Mouse (Mus musculus) hindbrain, embryonic 14.5 days (tissue): ENCODE measurements around the gene Xylt1. TPM values are rescaled to one million over a fixed set of nuclear protein-coding genes. Genes with fewer than 3 reads are reported as not detected.

Source experiments
- ATAC-seq: fragments of 200-750 bp; cut with Nextera tagmentation; 2 replicates; pipeline ENCODE4 v1.8.0; 2017; ENCODE audit warnings: moderate number of reproducible peaks, mild to moderate bottlenecking, moderate TSS enrichment, moderate library complexity; ENCODE audit not compliant: low FRiP score
- DNase-seq: peaks from one replicate; pipeline ENCODE4 v3.0.0-alpha.2; 2015; ENCODE audit warnings: low spot score
- H3K27ac ChIP-seq: fragments of 300-500 bp; sonication (generic); 2 replicates; pipeline ENCODE4 v1.5.1; 2014; ENCODE audit warnings: mild to moderate bottlenecking, moderate library complexity
- H3K27me3 ChIP-seq: fragments of 300-500 bp; sonication (generic); 2 replicates; pipeline ENCODE4 v1.6.1; 2014; ENCODE audit warnings: mild to moderate bottlenecking, low read length, mixed read lengths; ENCODE audit not compliant: control insufficient read depth, insufficient read depth
- H3K36me3 ChIP-seq: fragments of 300-500 bp; sonication (generic); replicated peaks from 2 replicates; pipeline ENCODE4 v1.6.1; 2014; ENCODE audit not compliant: control insufficient read depth, insufficient read depth
- H3K4me1 ChIP-seq: fragments of 300-500 bp; sonication (generic); replicated peaks from 2 replicates; pipeline ENCODE4 v1.6.1; 2014; ENCODE audit warnings: antibody characterized with exemption, low read length, mixed read lengths; ENCODE audit not compliant: control insufficient read depth, insufficient read depth
- H3K4me2 ChIP-seq: fragments of 300-500 bp; sonication (generic); replicated peaks from 2 replicates; pipeline ENCODE4 v1.6.1; 2014; ENCODE audit warnings: mild to moderate bottlenecking, moderate library complexity
- H3K4me3 ChIP-seq: fragments of 300-500 bp; sonication (generic); replicated peaks from 2 replicates; pipeline ENCODE4 v1.5.1; 2014; ENCODE audit warnings: mild to moderate bottlenecking, low read length
- H3K9ac ChIP-seq: fragments of 300-500 bp; sonication (generic); 2 replicates; pipeline ENCODE4 v1.6.1; 2014
- H3K9me3 ChIP-seq: fragments of 300-500 bp; sonication (generic); 2 replicates; pipeline ENCODE4 v1.6.1; 2016; ENCODE audit warnings: low read length; ENCODE audit not compliant: control insufficient read depth
- WGBS: fragments of 180-500 bp; shearing (Covaris S2); extraction: QIAGEN DNeasy Blood & Tissue Kit; methylation state at CpG from one replicate; pipeline ENCODE4 v1.1.7; 2014; 5-methylcytosine and 5-hydroxymethylcytosine counted together
- polyA plus RNA-seq: library from polyadenylated mRNA; unstranded; fragments of >200 nt; fragmentation: Nextera tagmentation; extraction: Ambion mirVana; gene quantifications from 2 replicates; pipeline ENCODE4 v1.2.1, GENCODE M21; 2014

The Xylt1 gene
- polyA plus RNA-seq, 1 experiment from 2014 or later: 4.3 TPM

DNA sequence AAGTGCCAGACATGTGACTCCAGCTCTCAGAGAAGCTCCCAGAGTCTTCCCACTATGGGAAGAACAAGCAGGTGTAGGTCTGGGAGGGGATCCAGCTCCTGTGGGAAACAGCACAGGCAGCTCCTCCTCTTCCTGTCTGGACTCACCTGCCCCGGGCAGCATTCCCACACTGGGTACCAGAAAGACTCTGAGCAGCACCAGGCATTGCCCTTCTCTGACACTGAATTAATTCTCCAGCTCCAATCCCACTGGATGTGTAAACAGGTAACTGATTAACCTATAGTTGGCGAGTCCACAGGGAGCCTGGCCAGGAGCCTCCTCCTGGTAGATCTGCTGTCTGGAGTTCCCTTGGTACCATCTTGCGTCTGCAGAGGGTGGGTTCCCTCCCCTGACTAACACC, 248.0 kb downstream of the Xylt1 start:
- no peak for ATAC-seq
- 70% methylated on average over 3 of the region's 3 CpGs for WGBS

DNA sequence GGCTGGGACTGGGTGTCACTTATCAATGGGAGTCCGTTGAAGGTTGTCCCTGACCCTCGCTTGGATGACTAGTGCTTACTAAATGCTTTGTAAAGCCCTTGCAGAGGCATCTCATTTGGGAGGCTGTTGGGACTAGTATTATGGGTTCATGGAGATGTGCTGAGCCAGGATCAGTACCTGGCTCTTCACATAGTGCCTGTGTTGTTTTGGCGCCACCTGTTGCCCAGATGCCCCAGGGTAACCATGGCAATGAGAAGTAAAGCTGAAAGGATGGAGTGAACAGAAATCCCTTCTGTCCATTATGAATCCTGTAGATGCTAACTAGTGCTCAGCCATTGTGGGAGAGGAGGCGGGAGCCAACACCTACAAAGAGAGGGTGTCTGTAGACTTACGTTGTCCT, 249.9 kb downstream of the Xylt1 start:
- Histone ChIP-seq H3K27me3 (no peaks in the 10 kb centered on the region), H3K4me3 (no peak overlapping the region), H3K27ac (no peak overlapping the region), H3K4me1 (0 out of 2 replicates have a peak, but pooled peaks cover 17% of the 10 kb centered on the region), H3K4me2 (no peak overlapping the region), H3K36me3 (no peaks in the 10 kb centered on the region), H3K9me3 (no peaks in the 10 kb centered on the region), H3K9ac (no peak overlapping the region)
- no peak for DNase-seq
- ATAC-seq: no peak
- WGBS: 64% methylated on average over 5 of the region's 5 CpGs

More for the DNA sequence above, 248.0 kb downstream of the Xylt1 start:
- no peak for DNase-seq
- Histone ChIP-seq H3K9ac (no peak overlapping the region), H3K27me3 (no peaks in the 10 kb centered on the region), H3K9me3 (no peaks in the 10 kb centered on the region), H3K27ac (no peak overlapping the region), H3K36me3 (no peaks in the 10 kb centered on the region), H3K4me1 (0 out of 2 replicates have a peak, but pooled peaks cover 9% of the 10 kb centered on the region), H3K4me2 (no peak overlapping the region), H3K4me3 (no peak overlapping the region)

DNA sequence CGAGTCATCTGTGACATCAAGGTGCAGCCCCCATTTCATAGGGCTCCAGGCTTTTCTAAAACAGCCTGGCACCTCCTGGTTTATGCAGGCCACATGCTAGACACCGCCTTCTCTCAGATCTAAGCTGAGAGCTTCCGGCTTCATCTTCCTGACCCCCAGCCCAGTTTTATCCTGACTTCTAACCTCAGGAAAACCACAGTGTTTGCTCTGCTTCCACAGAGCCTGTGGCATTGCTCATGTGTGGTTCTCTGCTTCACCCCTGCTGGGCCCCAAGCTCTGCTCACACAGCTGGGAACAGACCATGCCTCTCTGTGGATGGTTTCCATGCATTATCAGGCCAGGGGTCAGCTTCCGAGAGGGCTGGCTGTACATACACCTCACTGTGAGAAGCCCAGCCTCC, 254.8 kb downstream of the Xylt1 start:
- no peak overlapping the region for H3K4me3 ChIP-seq
- no peaks in the 10 kb centered on the region for H3K27me3 ChIP-seq
- WGBS: 68% methylated on average over 4 of the region's 4 CpGs
- 0 out of 2 replicates have a peak, but pooled peaks cover 13% of the 10 kb centered on the region for H3K4me1 ChIP-seq
- no peak overlapping the region for H3K9ac ChIP-seq
- no peaks in the 10 kb centered on the region for H3K9me3 ChIP-seq
- H3K36me3 ChIP-seq: peaks cover 5% of the 10 kb centered on the region; the same call in 1 of the 2 replicates
- ATAC-seq (no peak), DNase-seq (no peak)
- no peak overlapping the region for H3K4me2 ChIP-seq
- 0 out of 2 replicates have a peak overlapping the region, but pooled peaks have one; percentile 10 for H3K27ac ChIP-seq

DNA sequence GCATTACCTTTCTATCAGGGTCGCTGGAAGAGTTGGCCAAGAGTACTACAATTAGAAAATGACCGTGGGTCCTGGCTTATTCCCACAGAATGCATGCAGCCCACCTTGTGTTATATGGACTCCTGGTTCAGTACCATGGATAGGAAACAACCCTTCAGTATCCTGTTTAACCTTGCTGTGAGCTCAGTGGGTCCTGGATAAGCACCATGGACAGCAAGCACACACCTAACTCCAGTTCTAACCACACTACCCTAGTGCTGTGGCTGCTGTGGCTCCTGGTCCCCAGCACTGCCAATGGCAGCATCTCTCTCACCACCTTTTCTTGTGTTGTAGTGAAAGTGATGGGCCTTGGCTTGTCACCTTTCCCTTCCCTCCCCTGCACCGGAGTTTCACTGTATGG, 255.9 kb downstream of the Xylt1 start:
- H3K36me3 ChIP-seq: peaks cover 6% of the 10 kb centered on the region; the same call in 1 of the 2 replicates
- DNase-seq (no peak), ATAC-seq (no peak)
- WGBS: 80% methylated on average over 3 of the region's 3 CpGs
- H3K4me1 ChIP-seq: 0 out of 2 replicates have a peak, but pooled peaks cover 13% of the 10 kb centered on the region
- no peak overlapping the region for H3K4me2 ChIP-seq
- no peak overlapping the region for H3K9ac ChIP-seq
- no peak overlapping the region for H3K4me3 ChIP-seq
- no peak overlapping the region for H3K27ac ChIP-seq
- H3K27me3 ChIP-seq: no peaks in the 10 kb centered on the region
- H3K9me3 ChIP-seq: no peaks in the 10 kb centered on the region

DNA sequence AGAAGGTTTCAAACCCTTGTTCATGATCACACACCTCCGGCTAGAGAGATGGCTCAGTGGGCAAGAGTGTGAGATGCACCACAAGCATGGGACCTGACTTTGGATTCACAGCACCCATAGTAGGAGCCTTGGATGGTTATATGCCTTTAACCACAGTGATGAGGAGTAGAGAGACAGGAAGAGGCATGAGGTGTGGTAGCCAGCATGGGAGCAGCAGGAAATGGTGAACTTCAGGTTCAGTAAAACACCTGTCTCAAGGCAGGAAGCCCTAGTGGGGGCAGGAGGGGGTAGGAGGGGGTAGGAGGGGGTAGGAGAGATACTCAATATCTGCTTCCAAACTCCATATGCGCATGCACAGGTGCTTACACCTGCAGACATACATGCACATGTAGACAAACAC, 257.2 kb downstream of the Xylt1 start:
- H3K27ac ChIP-seq: no peak overlapping the region
- no peaks in the 10 kb centered on the region for H3K27me3 ChIP-seq
- DNase-seq (no peak), ATAC-seq (no peak)
- H3K9me3 ChIP-seq: no peaks in the 10 kb centered on the region
- H3K4me1 ChIP-seq: 0 out of 2 replicates have a peak, but pooled peaks cover 13% of the 10 kb centered on the region
- H3K36me3 ChIP-seq: peaks cover 6% of the 10 kb centered on the region; the same call in 1 of the 2 replicates
- 99% methylated on average over 2 of the region's 2 CpGs for WGBS
- no peak overlapping the region for H3K9ac ChIP-seq
- no peak overlapping the region for H3K4me2 ChIP-seq
- H3K4me3 ChIP-seq: no peak overlapping the region

DNA sequence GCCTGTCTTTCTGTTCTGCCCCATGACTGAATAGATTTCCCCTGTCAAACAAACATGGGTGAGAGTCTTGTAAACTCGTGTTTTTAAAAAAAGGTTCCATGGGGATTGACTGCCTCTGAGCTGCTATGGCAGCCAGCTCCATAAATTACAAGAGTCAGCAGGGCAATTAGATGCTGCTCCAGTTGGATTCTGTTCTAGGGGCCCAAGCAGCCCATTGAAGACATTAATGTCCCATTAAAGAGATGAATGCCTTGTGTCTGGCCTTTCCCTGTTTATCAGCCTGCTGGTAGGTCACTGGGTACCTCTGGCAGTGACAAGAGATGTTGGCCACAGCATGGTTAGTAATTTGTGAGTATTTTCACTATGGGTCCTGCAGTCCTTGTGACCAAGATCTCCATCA, 271.9 kb downstream of the Xylt1 start:
- DNase-seq (no peak), ATAC-seq (no peak)
- Histone ChIP-seq H3K27me3 (no peaks in the 10 kb centered on the region), H3K4me1 (no peaks in the 10 kb centered on the region), H3K9me3 (no peaks in the 10 kb centered on the region), H3K9ac (no peak overlapping the region), H3K4me2 (no peak overlapping the region), H3K4me3 (no peak overlapping the region), H3K36me3 (peaks cover 6% of the 10 kb centered on the region; the same call in 1 of the 2 replicates), H3K27ac (no peak overlapping the region)
- 44% methylated on average over 1 of the region's 1 CpGs for WGBS

DNA sequence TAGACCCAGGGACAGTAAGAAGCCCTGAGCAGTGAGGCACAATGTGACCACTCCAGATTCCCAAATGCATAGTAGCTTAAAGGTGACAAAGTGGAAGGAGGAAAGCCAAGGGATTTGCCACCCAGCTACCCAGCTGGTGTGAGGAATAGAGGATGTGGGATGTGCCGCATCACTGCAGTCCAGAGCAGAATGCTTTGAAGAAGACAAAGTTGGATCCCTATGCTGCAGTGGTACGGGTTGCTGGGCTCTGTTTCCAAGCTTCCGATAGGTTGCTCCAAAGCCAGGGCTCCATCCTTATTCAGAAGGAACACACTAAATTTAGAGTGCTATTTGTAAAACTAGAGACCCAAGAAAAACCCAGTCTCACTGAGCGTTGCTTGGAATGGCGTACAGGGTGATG, 275.0 kb downstream of the Xylt1 start:
- Histone ChIP-seq H3K36me3 (peaks cover 6% of the 10 kb centered on the region), H3K27me3 (no peaks in the 10 kb centered on the region), H3K4me3 (no peak overlapping the region), H3K4me1 (0 out of 2 replicates have a peak, but pooled peaks cover 3% of the 10 kb centered on the region), H3K9me3 (no peaks in the 10 kb centered on the region), H3K27ac (no peak overlapping the region), H3K4me2 (no peak overlapping the region), H3K9ac (no peak overlapping the region)
- WGBS: over 99% methylated on average over 5 of the region's 5 CpGs
- no peak for ATAC-seq
- no peak for DNase-seq

DNA sequence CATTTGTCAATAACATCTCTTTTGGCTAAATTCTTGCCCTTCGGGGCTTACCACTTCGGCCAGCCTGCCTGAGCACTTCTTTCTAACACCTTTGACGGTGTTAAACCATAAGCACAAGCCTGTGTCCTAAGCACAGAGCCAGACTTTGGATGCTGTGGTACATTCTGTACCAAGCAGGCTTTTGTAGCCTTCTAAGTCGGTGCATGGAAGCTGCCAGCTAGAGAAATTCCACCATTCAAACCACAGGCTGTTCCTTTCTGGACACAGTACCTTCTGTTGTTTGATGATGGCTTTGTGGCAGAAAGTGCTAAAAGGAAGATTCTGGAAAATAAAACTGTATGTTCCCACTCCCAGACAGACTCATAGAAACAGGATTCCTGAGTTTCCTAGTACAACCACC, 277.4 kb downstream of the Xylt1 start:
- H3K4me1 ChIP-seq: 0 out of 2 replicates have a peak, but pooled peaks cover 3% of the 10 kb centered on the region
- WGBS: 89% methylated on average over 4 of the region's 4 CpGs
- no peaks in the 10 kb centered on the region for H3K9me3 ChIP-seq
- H3K36me3 ChIP-seq: peaks cover 6% of the 10 kb centered on the region
- no peak overlapping the region for H3K9ac ChIP-seq
- ATAC-seq (no peak), DNase-seq (no peak)
- H3K27ac ChIP-seq: no peak overlapping the region
- no peak overlapping the region for H3K4me3 ChIP-seq
- H3K4me2 ChIP-seq: no peak overlapping the region
- no peaks in the 10 kb centered on the region for H3K27me3 ChIP-seq

DNA sequence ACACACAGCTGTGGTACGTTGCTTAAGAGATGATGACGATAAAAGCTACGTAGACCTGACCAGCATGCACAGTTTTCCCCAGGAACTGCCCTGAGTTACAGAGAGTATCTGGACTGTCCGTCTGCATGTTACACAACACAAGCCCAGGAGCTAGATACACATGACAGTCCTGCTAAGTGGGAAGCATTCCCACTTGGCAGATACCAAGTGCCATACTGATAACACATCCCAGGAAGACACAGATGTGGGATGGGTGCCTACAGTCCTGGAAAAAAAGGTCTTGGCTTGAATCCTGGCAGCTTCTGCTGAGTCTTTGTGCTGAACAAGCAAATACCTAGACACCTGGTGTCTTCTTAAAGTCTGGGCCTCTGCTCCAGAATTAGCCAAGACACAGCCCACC, 278.0 kb downstream of the Xylt1 start:
- Histone ChIP-seq H3K27ac (no peak overlapping the region), H3K9me3 (no peaks in the 10 kb centered on the region), H3K27me3 (no peaks in the 10 kb centered on the region), H3K9ac (no peak overlapping the region), H3K4me2 (no peak overlapping the region), H3K4me1 (0 out of 2 replicates have a peak, but pooled peaks cover 3% of the 10 kb centered on the region), H3K4me3 (no peak overlapping the region), H3K36me3 (peaks cover 6% of the 10 kb centered on the region)
- 85% methylated on average over 4 of the region's 4 CpGs for WGBS
- ATAC-seq: no peak
- DNase-seq: no peak

DNA sequence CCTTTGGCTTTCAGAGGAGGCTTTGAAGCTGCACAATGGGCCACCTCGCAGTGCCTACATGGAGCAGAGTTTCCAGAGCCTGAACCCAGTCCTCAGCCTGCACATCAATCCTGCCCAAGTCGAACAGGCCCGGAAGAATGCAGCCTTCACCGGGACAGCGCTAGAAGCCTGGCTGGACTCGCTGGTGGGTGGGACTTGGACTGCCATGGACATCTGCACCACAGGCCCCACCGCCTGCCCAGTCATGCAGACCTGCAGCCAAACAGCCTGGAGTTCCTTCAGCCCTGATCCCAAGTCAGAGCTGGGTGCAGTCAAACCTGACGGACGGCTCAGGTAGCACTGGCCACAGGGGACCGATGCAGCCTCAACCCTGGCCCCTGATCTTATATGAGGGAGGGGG, 286.5 kb downstream of the Xylt1 start:
- Histone ChIP-seq H3K9ac (no peak overlapping the region), H3K4me1 (no peaks in the 10 kb centered on the region), H3K27me3 (no peaks in the 10 kb centered on the region), H3K4me2 (no peak overlapping the region), H3K4me3 (no peak overlapping the region), H3K27ac (no peak overlapping the region), H3K9me3 (no peaks in the 10 kb centered on the region), H3K36me3 (peaks cover 7% of the 10 kb centered on the region; the same call in 1 of the 2 replicates)
- 88% methylated on average over 10 of the region's 10 CpGs for WGBS
- no peak for ATAC-seq
- DNase-seq: no peak
